Mouse (Mus musculus): ENCODE measurements around the gene Mroh2a. TPM values are rescaled to one million over a fixed set of nuclear protein-coding genes. Genes with fewer than 3 reads are reported as not detected.

Gene Mroh2a
- polyA plus RNA-seq, 1 experiment from 2014 or later, result 0.41 TPM

- 45% methylated on average over 2 of the region's 2 CpGs for WGBS (ENCODE audit: insufficient replicate concordance)
- no peak for ATAC-seq (ENCODE audit: low read depth)
Measured at GRCm38 (mm10) chr1:88255466-88255857, 28.7 kb downstream of the Mroh2a start.

GRCm38 (mm10) chr1:88255989-88256754 is 29.4 kb downstream of the Mroh2a start:
- Histone ChIP-seq H3K27me3 (no peaks in the 10 kb centered on the region), H3K4me3 (replicated peaks) (no peak overlapping the region), H3K4me2 (no peak overlapping the region), H3K9me3 (replicated peaks) (peaks cover 47% of the 10 kb centered on the region), H3K9ac (no peak overlapping the region), H3K27ac (no peak overlapping the region), H3K36me3 (peaks cover 17% of the 10 kb centered on the region), H3K4me1 (replicated peaks) (peaks cover 22% of the 10 kb centered on the region)
- ATAC-seq (ENCODE audit: low read depth) (no peak), DNase-seq (no peak)
- 62% methylated on average over 13 of the region's 13 CpGs for WGBS (ENCODE audit: insufficient replicate concordance)

More at GRCm38 (mm10) chr1:88255466-88255857, 28.7 kb downstream of the Mroh2a start:
- H3K4me1 ChIP-seq (replicated peaks), result peaks cover 15% of the 10 kb centered on the region
- no peaks in the 10 kb centered on the region for H3K27me3 ChIP-seq
- no peak overlapping the region for H3K4me3 ChIP-seq (replicated peaks)
- DNase-seq, result no peak
- peaks cover 53% of the 10 kb centered on the region for H3K9me3 ChIP-seq (replicated peaks)
- peaks cover 10% of the 10 kb centered on the region for H3K36me3 ChIP-seq
- H3K4me2 ChIP-seq, result no peak overlapping the region
- no peak overlapping the region for H3K27ac ChIP-seq
- H3K9ac ChIP-seq, result no peak overlapping the region

- 60% methylated on average over 10 of the region's 10 CpGs for WGBS (ENCODE audit: insufficient replicate concordance)
- Histone ChIP-seq H3K9me3 (replicated peaks) (peaks cover 45% of the 10 kb centered on the region), H3K4me3 (replicated peaks) (no peak overlapping the region), H3K36me3 (peaks cover 26% of the 10 kb centered on the region), H3K4me2 (no peak overlapping the region), H3K27ac (no peak overlapping the region), H3K9ac (no peak overlapping the region), H3K27me3 (no peaks in the 10 kb centered on the region), H3K4me1 (replicated peaks) (peaks cover 30% of the 10 kb centered on the region)
- ATAC-seq (ENCODE audit: low read depth) (no peak), DNase-seq (no peak)
Measured at GRCm38 (mm10) chr1:88256886-88257663, 30.3 kb downstream of the Mroh2a start.

GRCm38 (mm10) chr1:88257681-88258080 is 30.9 kb downstream of the Mroh2a start:
- Histone ChIP-seq H3K9me3 (replicated peaks) (peaks cover 39% of the 10 kb centered on the region), H3K4me3 (replicated peaks) (no peak overlapping the region), H3K36me3 (peaks cover 32% of the 10 kb centered on the region), H3K27ac (no peak overlapping the region), H3K9ac (no peak overlapping the region), H3K27me3 (no peaks in the 10 kb centered on the region), H3K4me2 (no peak overlapping the region), H3K4me1 (replicated peaks) (peaks cover 36% of the 10 kb centered on the region)
- ATAC-seq (ENCODE audit: low read depth) (no peak), DNase-seq (no peak)
- 68% methylated on average over 6 of the region's 6 CpGs for WGBS (ENCODE audit: insufficient replicate concordance)

- DNase-seq (no peak), ATAC-seq (ENCODE audit: low read depth) (no peak)
- Histone ChIP-seq H3K27ac (no peak overlapping the region), H3K4me2 (no peak overlapping the region), H3K9me3 (replicated peaks) (peaks cover 36% of the 10 kb centered on the region), H3K4me1 (replicated peaks) (peaks cover 39% of the 10 kb centered on the region), H3K36me3 (peaks cover 39% of the 10 kb centered on the region), H3K9ac (no peak overlapping the region), H3K4me3 (replicated peaks) (no peak overlapping the region), H3K27me3 (no peaks in the 10 kb centered on the region)
- WGBS (ENCODE audit: insufficient replicate concordance), result 57% methylated on average over 6 of the region's 6 CpGs
Measured at GRCm38 (mm10) chr1:88258361-88258760, 31.6 kb downstream of the Mroh2a start.

GRCm38 (mm10) chr1:88258881-88259642 is 32.3 kb downstream of the Mroh2a start:
- peaks cover 36% of the 10 kb centered on the region for H3K9me3 ChIP-seq (replicated peaks)
- peak; percentile 4; the same call in 1 of the 2 replicates for ATAC-seq (ENCODE audit: low read depth)
- WGBS (ENCODE audit: insufficient replicate concordance), result 52% methylated on average over 8 of the region's 8 CpGs

GRCm38 (mm10) chr1:88259643-88260024 is 32.8 kb downstream of the Mroh2a start:
- H3K27me3 ChIP-seq, result no peaks in the 10 kb centered on the region
- peaks cover 39% of the 10 kb centered on the region for H3K4me1 ChIP-seq (replicated peaks)
- WGBS (ENCODE audit: insufficient replicate concordance), result 73% methylated on average over 4 of the region's 4 CpGs
- peaks cover 52% of the 10 kb centered on the region for H3K36me3 ChIP-seq
- H3K27ac ChIP-seq, result peak overlapping the region; percentile 0; the same call in 1 of the 2 replicates
- H3K9me3 ChIP-seq (replicated peaks), result peaks cover 32% of the 10 kb centered on the region
- DNase-seq, result no peak
- H3K4me3 ChIP-seq (replicated peaks), result no peak overlapping the region
- H3K4me2 ChIP-seq, result no peak overlapping the region
- H3K9ac ChIP-seq, result no peak overlapping the region
- ATAC-seq (ENCODE audit: low read depth), result peak; percentile 1; the same call in 1 of the 2 replicates

More at GRCm38 (mm10) chr1:88258881-88259642, 32.3 kb downstream of the Mroh2a start:
- Histone ChIP-seq H3K36me3 (peaks cover 46% of the 10 kb centered on the region), H3K9ac (no peak overlapping the region), H3K4me1 (replicated peaks) (peaks cover 39% of the 10 kb centered on the region), H3K4me3 (replicated peaks) (no peak overlapping the region), H3K4me2 (no peak overlapping the region), H3K27me3 (no peaks in the 10 kb centered on the region), H3K27ac (no peak overlapping the region)
- DNase-seq, result no peak

- no peaks in the 10 kb centered on the region for H3K27me3 ChIP-seq
- peak; percentile 54 for ATAC-seq (ENCODE audit: low read depth)
- peak overlapping the region; percentile 0 for H3K27ac ChIP-seq
- no peak overlapping the region for H3K4me2 ChIP-seq
- H3K4me1 ChIP-seq (replicated peaks), result peaks cover 39% of the 10 kb centered on the region
- no peak overlapping the region for H3K9ac ChIP-seq
- DNase-seq, result no peak
- 65% methylated on average over 6 of the region's 6 CpGs for WGBS (ENCODE audit: insufficient replicate concordance)
- peaks cover 27% of the 10 kb centered on the region for H3K9me3 ChIP-seq (replicated peaks)
- H3K36me3 ChIP-seq, result peaks cover 56% of the 10 kb centered on the region
- H3K4me3 ChIP-seq (replicated peaks), result no peak overlapping the region
Measured at GRCm38 (mm10) chr1:88260114-88260513, 33.3 kb downstream of the Mroh2a start.

GRCm38 (mm10) chr1:88260604-88261377 is 34.0 kb downstream of the Mroh2a start:
- Histone ChIP-seq H3K27ac (peak overlapping the region; percentile 0; the same call in 1 of the 2 replicates), H3K4me3 (replicated peaks) (no peak overlapping the region), H3K4me2 (no peak overlapping the region), H3K9ac (no peak overlapping the region), H3K9me3 (replicated peaks) (peaks cover 20% of the 10 kb centered on the region), H3K4me1 (replicated peaks) (peaks cover 39% of the 10 kb centered on the region), H3K27me3 (no peaks in the 10 kb centered on the region), H3K36me3 (peaks cover 63% of the 10 kb centered on the region)
- ATAC-seq (ENCODE audit: low read depth) (peak; percentile 2; the same call in 1 of the 2 replicates), DNase-seq (no peak)
- WGBS (ENCODE audit: insufficient replicate concordance), result 73% methylated on average over 10 of the region's 10 CpGs

- H3K27ac ChIP-seq, result no peak overlapping the region
Measured at GRCm38 (mm10) chr1:88261706-88262105, 34.9 kb downstream of the Mroh2a start.

More at GRCm38 (mm10) chr1:88261706-88262105, 34.9 kb downstream of the Mroh2a start:
- 72% methylated on average over 7 of the region's 7 CpGs for WGBS (ENCODE audit: insufficient replicate concordance)
- Histone ChIP-seq H3K9me3 (replicated peaks) (peaks cover 12% of the 10 kb centered on the region; the same call in 1 of the 2 replicates), H3K36me3 (peaks cover 72% of the 10 kb centered on the region), H3K27me3 (no peaks in the 10 kb centered on the region), H3K4me3 (replicated peaks) (no peak overlapping the region), H3K4me2 (no peak overlapping the region), H3K9ac (no peak overlapping the region), H3K4me1 (replicated peaks) (peaks cover 39% of the 10 kb centered on the region)
- ATAC-seq (ENCODE audit: low read depth) (peak; percentile 1; the same call in 1 of the 2 replicates), DNase-seq (no peak)
